8 mouse cellular contexts compared by ENCODE assay signal in the genomic region with DNA sequence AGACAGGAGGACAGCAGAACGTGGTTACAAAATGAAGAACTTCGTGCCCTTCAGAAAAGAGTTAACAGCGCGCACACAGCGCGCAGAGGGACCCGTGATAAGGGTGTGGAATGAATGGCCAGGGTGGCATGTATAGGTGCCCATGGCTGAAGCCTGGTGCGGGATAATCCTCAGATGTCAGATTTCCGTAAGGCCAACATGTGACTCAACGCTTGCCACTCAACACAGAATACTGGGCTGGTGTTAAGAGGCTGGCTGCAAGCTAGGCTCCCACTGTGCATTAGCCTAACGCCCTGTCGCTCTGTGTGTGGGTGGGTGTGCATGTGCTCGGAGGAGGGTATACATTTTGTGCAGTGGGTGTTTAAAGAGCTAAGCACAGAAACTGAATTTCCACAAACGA. TPM values are rescaled to one million over a fixed set of nuclear protein-coding genes. Genes with fewer than 3 reads are reported as not detected.
DNase-seq lines count a peak whose midpoint lies in the region; ATAC-seq lines count a peak whose summit lies in the region.

No protein-coding gene starts in this region.

- no peak overlapping the region for H3K9ac ChIP-seq in embryonic facial prominence, embryonic 13.5 days
- peak overlapping the region; percentile 3 for H3K9ac ChIP-seq in heart, embryonic 15.5 days
- H3K9ac ChIP-seq in midbrain, embryonic 15.5 days = no peak overlapping the region

- H3K4me3 ChIP-seq in embryonic facial prominence, embryonic 13.5 days = no peak overlapping the region
- peak overlapping the region; percentile 10; the same call in 1 of the 2 replicates for H3K4me3 ChIP-seq in heart, embryonic 15.5 days
- H3K4me3 ChIP-seq in midbrain, embryonic 15.5 days = no peak overlapping the region

- peak overlapping the region; percentile 32 for H3K4me2 ChIP-seq in embryonic facial prominence, embryonic 13.5 days
- H3K4me2 ChIP-seq in heart, embryonic 15.5 days = peak overlapping the region; percentile 45
- H3K4me2 ChIP-seq in midbrain, embryonic 15.5 days = peak overlapping the region; percentile 30

- peaks cover 37% of the 10 kb centered on the region for H3K4me1 ChIP-seq in embryonic facial prominence, embryonic 13.5 days
- peaks cover 70% of the 10 kb centered on the region for H3K4me1 ChIP-seq in heart, embryonic 15.5 days (replicated peaks)
- H3K4me1 ChIP-seq in midbrain, embryonic 15.5 days = peaks cover 22% of the 10 kb centered on the region

- H3K9me3 ChIP-seq in embryonic facial prominence, embryonic 13.5 days = no peaks in the 10 kb centered on the region
- H3K9me3 ChIP-seq in heart, embryonic 15.5 days (replicated peaks) = no peaks in the 10 kb centered on the region
- H3K9me3 ChIP-seq in midbrain, embryonic 15.5 days = no peaks in the 10 kb centered on the region

- no peaks in the 10 kb centered on the region for H3K27me3 ChIP-seq in embryonic facial prominence, embryonic 13.5 days
- no peaks in the 10 kb centered on the region for H3K27me3 ChIP-seq in heart, embryonic 15.5 days
- no peaks in the 10 kb centered on the region for H3K27me3 ChIP-seq in midbrain, embryonic 15.5 days (replicated peaks)

- 65% methylated on average over 14 of the region's 14 CpGs for WGBS in embryonic facial prominence, embryonic 13.5 days
- 45% methylated on average over 14 of the region's 14 CpGs for WGBS in heart, embryonic 15.5 days
- 55% methylated on average over 14 of the region's 14 CpGs for WGBS in midbrain, embryonic 15.5 days

- no peaks in the 10 kb centered on the region for H3K36me3 ChIP-seq in embryonic facial prominence, embryonic 13.5 days
- no peaks in the 10 kb centered on the region for H3K36me3 ChIP-seq in heart, embryonic 15.5 days
- no peaks in the 10 kb centered on the region for H3K36me3 ChIP-seq in midbrain, embryonic 15.5 days (replicated peaks)

- ATAC-seq in embryonic facial prominence, embryonic 13.5 days (ENCODE audit: insufficient number of reproducible peaks, insufficient read depth, low FRiP score, low TSS enrichment, low read depth) = no peak
- ATAC-seq in heart, embryonic 15.5 days (replicated peaks; ENCODE audit: insufficient number of reproducible peaks, insufficient read depth, low FRiP score, low read depth) = no peak
- peak; percentile 25; the same call in 1 of the 2 replicates for ATAC-seq in midbrain, embryonic 15.5 days (replicated peaks)

- DNase-seq in heart, adult 18-20 months = peak; percentile 34 to 60
- DNase-seq in heart, adult 8-10 months (ENCODE audit: low spot score) = no peak
- DNase-seq in neural tube, embryonic 10.5 days (ENCODE audit: extremely low spot score, low spot score) = no peak
- no peak for DNase-seq in spleen, postnatal 36 days (ENCODE audit: low spot score in 2 of 2)
- no peak for DNase-seq in kidney, postnatal 36 days

- H3K27ac ChIP-seq in embryonic facial prominence, embryonic 13.5 days = no peak overlapping the region
- peak overlapping the region; percentile 81 for H3K27ac ChIP-seq in heart, embryonic 15.5 days
- H3K27ac ChIP-seq in midbrain, embryonic 15.5 days = no peak overlapping the region

RNA-seq across cellular contexts. Expression of gene Slc4a4, which starts 47.3 kb away (rescaled TPM):
- 10 to 100 TPM; 24.6 to 33.0 TPM for total RNA-seq in heart, adult 18-20 months (2021)
- 10 to 100 TPM; 34.4 to 37.7 (median 35.1) TPM for total RNA-seq in heart, adult 8-10 months (2022)
- 1.7 and 1.8 TPM in 2 replicates for polyA plus RNA-seq in embryonic facial prominence, embryonic 13.5 days (2015; fragmentation: Nextera tagmentation; extraction: Ambion mirVana)
- 5.1 and 6.0 TPM in 2 replicates for polyA plus RNA-seq in heart, embryonic 15.5 days (2015; fragmentation: Nextera tagmentation; extraction: Ambion mirVana)
- 6.7 and 7.7 TPM in 2 replicates for polyA plus RNA-seq in midbrain, embryonic 15.5 days (2015; fragmentation: Nextera tagmentation; extraction: Ambion mirVana)

Comparison
In these comparisons a context has a peak if more than half of its experiments do, and no peak if none do; other contexts are left out.
1. DNase-seq: peak in heart, adult 18-20 months (2 of 2); none in heart, adult 8-10 months (single experiment), neural tube, embryonic 10.5 days (single experiment), spleen, postnatal 36 days (0 of 2) and kidney, postnatal 36 days (0 of 2).
2. Peak in every context shown above with its lines, with median percentiles within 50 percentile points of each other: H3K4me2 ChIP-seq.